Mouse (Mus musculus) embryonic facial prominence, embryonic 13.5 days (tissue): ENCODE results near the gene 1700013F07Rik. TPM values are rescaled to one million over a fixed set of nuclear protein-coding genes. Genes with fewer than 3 reads are reported as not detected.
"Not testable (repeated sequence)": the region's sequence is repeated elsewhere in the genome, so short reads cannot be mapped to it uniquely, and the experiment has no call there.

ENCODE experiments used
- ATAC-seq: fragments of 200-750 bp; cut with Nextera tagmentation; 2 replicates; pipeline ENCODE4 v1.8.0; 2017; ENCODE audit warnings: low read depth; ENCODE audit not compliant: insufficient number of reproducible peaks, insufficient read depth, low FRiP score, low TSS enrichment
- H3K27ac ChIP-seq: fragments of 300-500 bp; sonication (generic); 2 replicates; pipeline ENCODE4 v1.5.1; 2015; ENCODE audit warnings: moderate library complexity, mild to moderate bottlenecking, inconsistent platforms
- H3K27me3 ChIP-seq: fragments of 300-500 bp; sonication (generic); 2 replicates; pipeline ENCODE4 v1.6.1; 2015; ENCODE audit warnings: mild to moderate bottlenecking, inconsistent platforms
- H3K36me3 ChIP-seq: fragments of 300-500 bp; sonication (generic); 2 replicates; pipeline ENCODE4 v1.6.1; 2015; ENCODE audit warnings: mild to moderate bottlenecking, inconsistent platforms
- H3K4me1 ChIP-seq: fragments of 300-500 bp; sonication (generic); 2 replicates; pipeline ENCODE4 v1.6.1; 2015; ENCODE audit warnings: inconsistent platforms
- H3K4me2 ChIP-seq: fragments of 300-500 bp; sonication (generic); 2 replicates; pipeline ENCODE4 v1.6.1; 2015; ENCODE audit warnings: moderate library complexity, mild to moderate bottlenecking, inconsistent platforms
- H3K4me3 ChIP-seq: fragments of 300-500 bp; sonication (generic); 2 replicates; pipeline ENCODE4 v1.5.1; 2015; ENCODE audit warnings: mild to moderate bottlenecking, inconsistent platforms
- H3K9ac ChIP-seq: fragments of 300-500 bp; sonication (generic); 2 replicates; pipeline ENCODE4 v1.6.1; 2015; ENCODE audit warnings: mild to moderate bottlenecking, inconsistent platforms
- H3K9me3 ChIP-seq: fragments of 300-500 bp; sonication (generic); 2 replicates; pipeline ENCODE4 v1.6.1; 2016; ENCODE audit warnings: inconsistent platforms
- WGBS: fragments of 180-500 bp; shearing (Covaris S2); methylation state at CpG from one replicate; pipeline ENCODE4 v1.1.7; 2015; ENCODE audit warnings: mixed read lengths; 5-methylcytosine and 5-hydroxymethylcytosine counted together
- polyA plus RNA-seq: library from polyadenylated mRNA; unstranded; fragments of >200 nt; fragmentation: Nextera tagmentation; extraction: Ambion mirVana; gene quantifications from 2 replicates; pipeline ENCODE4 v1.2.1, GENCODE M21; 2015

The 1700013F07Rik gene
- polyA plus RNA-seq, 1 experiment from 2014 or later: not detected

- Histone ChIP-seq H3K27me3 (no peaks in the 10 kb centered on the region), H3K9ac (peak overlapping the region; percentile 96), H3K4me2 (peak overlapping the region; percentile 69), H3K9me3 (no peaks in the 10 kb centered on the region), H3K36me3 (peaks cover 26% of the 10 kb centered on the region), H3K4me3 (peak overlapping the region; percentile 83), H3K4me1 (no peaks in the 10 kb centered on the region; the same call in 1 of the 2 replicates), H3K27ac (peak overlapping the region; percentile 92)
- WGBS: 14% methylated on average over 22 of the region's 22 CpGs
- ATAC-seq: peak; percentile 95
These were observed 20.8 kb downstream of the 1700013F07Rik start for GRCm38 (mm10) chr3:108554587-108555312.

- Histone ChIP-seq H3K27me3 (no peaks in the 10 kb centered on the region), H3K36me3 (peaks cover 31% of the 10 kb centered on the region), H3K4me3 (no peak overlapping the region), H3K9ac (no peak overlapping the region), H3K4me1 (peaks cover 16% of the 10 kb centered on the region), H3K9me3 (no peaks in the 10 kb centered on the region), H3K4me2 (no peak overlapping the region), H3K27ac (no peak overlapping the region)
- WGBS: 96% methylated on average over 4 of the region's 4 CpGs
- ATAC-seq: no peak
These were observed 23.9 kb downstream of the 1700013F07Rik start for GRCm38 (mm10) chr3:108557888-108558287.

DNA sequence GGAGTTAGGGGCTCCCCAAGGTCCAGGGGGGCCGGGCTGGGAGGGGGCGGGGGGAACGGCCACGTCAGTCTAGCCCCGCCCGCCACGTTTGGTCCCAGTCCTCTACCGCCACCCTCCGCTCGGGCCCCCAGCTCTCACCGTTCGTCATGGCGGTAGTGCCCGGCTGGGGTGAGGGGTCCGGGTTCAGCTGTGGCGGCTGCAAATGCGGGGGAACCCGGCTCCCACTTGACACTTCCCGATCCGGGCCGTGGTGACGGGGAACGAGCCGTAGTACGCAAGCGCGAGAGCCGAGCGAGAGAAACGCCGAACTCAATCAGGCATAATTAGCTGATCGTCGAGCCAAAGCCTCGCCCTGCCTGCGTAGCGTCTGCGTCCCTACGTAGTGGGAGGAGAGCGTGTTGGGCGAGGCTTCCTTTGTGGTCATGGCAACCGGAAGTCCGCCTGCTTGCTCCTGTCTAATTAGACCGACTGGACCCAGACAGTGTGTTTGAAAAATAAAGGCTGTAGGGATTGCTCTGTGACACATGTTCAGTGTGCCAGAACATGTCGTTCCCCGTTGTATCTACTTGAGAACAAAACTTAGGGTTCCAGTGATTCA is 28.3 kb downstream of the 1700013F07Rik start, which contains the start of gene Tmem167b:
Tmem167b (minus strand) TSS at position 334 of the 598 bp plus-strand sequence.
- under 1% methylated on average over 45 of the region's 45 CpGs for WGBS
- peak within 1 kb of the TSS; percentile 91 for H3K4me2 ChIP-seq
- H3K4me1 ChIP-seq: peaks cover 19% of the 10 kb centered on the region
- peaks cover 27% of the 10 kb centered on the region for H3K36me3 ChIP-seq
- H3K27ac ChIP-seq: peak within 1 kb of the TSS; percentile 94
- ATAC-seq: peak; percentile 95
- no peaks in the 10 kb centered on the region for H3K27me3 ChIP-seq
- H3K4me3 ChIP-seq: peak within 1 kb of the TSS; percentile 80
- no peaks in the 10 kb centered on the region for H3K9me3 ChIP-seq
- peak within 1 kb of the TSS; percentile 87 for H3K9ac ChIP-seq

- 4% methylated on average over 15 of the region's 15 CpGs for WGBS
- Histone ChIP-seq H3K4me2 (peak overlapping the region; percentile 91), H3K36me3 (peaks cover 23% of the 10 kb centered on the region), H3K9me3 (no peaks in the 10 kb centered on the region), H3K9ac (peak overlapping the region; percentile 87), H3K4me3 (peak overlapping the region; percentile 80), H3K4me1 (peaks cover 21% of the 10 kb centered on the region), H3K27ac (peak overlapping the region; percentile 94), H3K27me3 (no peaks in the 10 kb centered on the region)
- ATAC-seq: no peak
These were observed 28.9 kb downstream of the 1700013F07Rik start for GRCm38 (mm10) chr3:108562777-108563271.

- peak overlapping the region; percentile 87 for H3K9ac ChIP-seq
- 7% methylated on average over 4 of the region's 4 CpGs for WGBS
- ATAC-seq: no peak
These were observed 29.4 kb downstream of the 1700013F07Rik start for GRCm38 (mm10) chr3:108563309-108563708.

GRCm38 (mm10) chr3:108567990-108568877 is 34.3 kb downstream of the 1700013F07Rik start:
- peak overlapping the region; percentile 60 for H3K27ac ChIP-seq
- no peaks in the 10 kb centered on the region for H3K27me3 ChIP-seq
- no peak overlapping the region for H3K4me3 ChIP-seq
- no peak overlapping the region for H3K4me2 ChIP-seq
- H3K36me3 ChIP-seq: no peaks in the 10 kb centered on the region
- 22% methylated on average over 15 of the region's 15 CpGs for WGBS
- ATAC-seq: no peak
- 0 out of 2 replicates have a peak overlapping the region, but pooled peaks have one; percentile 6 for H3K9ac ChIP-seq
- H3K9me3 ChIP-seq: no peaks in the 10 kb centered on the region
- peaks cover 16% of the 10 kb centered on the region for H3K4me1 ChIP-seq

More at GRCm38 (mm10) chr3:108563309-108563708, 29.4 kb downstream of the 1700013F07Rik start:
- peak overlapping the region; percentile 94 for H3K27ac ChIP-seq
- no peaks in the 10 kb centered on the region for H3K27me3 ChIP-seq
- H3K4me2 ChIP-seq: peak overlapping the region; percentile 91
- H3K4me3 ChIP-seq: peak overlapping the region; percentile 80
- H3K4me1 ChIP-seq: peaks cover 24% of the 10 kb centered on the region
- H3K36me3 ChIP-seq: peaks cover 18% of the 10 kb centered on the region
- H3K9me3 ChIP-seq: no peaks in the 10 kb centered on the region

DNA sequence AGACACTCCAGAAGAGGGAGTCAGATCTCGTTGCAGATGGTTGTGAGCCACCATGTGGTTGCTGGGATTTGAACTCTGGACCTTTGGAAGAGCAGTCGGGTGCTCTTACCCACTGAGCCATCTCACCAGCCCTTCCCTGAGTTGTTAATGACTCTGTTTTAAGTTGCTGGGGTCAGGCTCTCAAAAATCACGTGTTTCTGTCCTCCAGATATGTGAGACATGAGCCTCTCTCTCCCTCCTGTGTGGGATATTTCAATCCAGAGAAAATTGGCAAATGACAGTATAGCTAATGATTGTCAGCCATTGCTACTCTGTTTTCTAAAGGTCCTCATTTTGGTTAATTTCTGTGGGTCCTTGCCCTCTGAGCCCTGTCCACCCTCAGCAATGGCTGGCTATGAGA is 35.7 kb downstream of the 1700013F07Rik start:
- 65% methylated on average over 3 of the region's 3 CpGs for WGBS
- not testable (repeated sequence) for ATAC-seq

GRCm38 (mm10) chr3:108570813-108571212 is 36.9 kb downstream of the 1700013F07Rik start:
- Histone ChIP-seq H3K4me1 (peaks cover 23% of the 10 kb centered on the region), H3K36me3 (no peaks in the 10 kb centered on the region), H3K4me3 (peak overlapping the region; percentile 70; the same call in 1 of the 2 replicates), H3K4me2 (peak overlapping the region; percentile 70), H3K27me3 (no peaks in the 10 kb centered on the region), H3K9me3 (no peaks in the 10 kb centered on the region), H3K9ac (no peak overlapping the region), H3K27ac (no peak overlapping the region)
- WGBS: 87% methylated on average over 14 of the region's 14 CpGs
- ATAC-seq: no peak

More for the DNA sequence above, 35.7 kb downstream of the 1700013F07Rik start:
- H3K9ac ChIP-seq, H3K27ac ChIP-seq, H3K4me2 ChIP-seq, H3K4me3 ChIP-seq, H3K36me3 ChIP-seq, H3K27me3 ChIP-seq, H3K9me3 ChIP-seq: not testable (repeated sequence)
- H3K4me1 ChIP-seq: peaks cover 23% of the 10 kb centered on the region

- H3K27ac ChIP-seq: peak within 1 kb of the TSS; percentile 73
These were observed 37.7 kb downstream of the 1700013F07Rik start, which contains the start of gene Taf13 for GRCm38 (mm10) chr3:108571443-108572294. Gene Taf13, plus strand, starts transcription at chr3:108571698.

DNA sequence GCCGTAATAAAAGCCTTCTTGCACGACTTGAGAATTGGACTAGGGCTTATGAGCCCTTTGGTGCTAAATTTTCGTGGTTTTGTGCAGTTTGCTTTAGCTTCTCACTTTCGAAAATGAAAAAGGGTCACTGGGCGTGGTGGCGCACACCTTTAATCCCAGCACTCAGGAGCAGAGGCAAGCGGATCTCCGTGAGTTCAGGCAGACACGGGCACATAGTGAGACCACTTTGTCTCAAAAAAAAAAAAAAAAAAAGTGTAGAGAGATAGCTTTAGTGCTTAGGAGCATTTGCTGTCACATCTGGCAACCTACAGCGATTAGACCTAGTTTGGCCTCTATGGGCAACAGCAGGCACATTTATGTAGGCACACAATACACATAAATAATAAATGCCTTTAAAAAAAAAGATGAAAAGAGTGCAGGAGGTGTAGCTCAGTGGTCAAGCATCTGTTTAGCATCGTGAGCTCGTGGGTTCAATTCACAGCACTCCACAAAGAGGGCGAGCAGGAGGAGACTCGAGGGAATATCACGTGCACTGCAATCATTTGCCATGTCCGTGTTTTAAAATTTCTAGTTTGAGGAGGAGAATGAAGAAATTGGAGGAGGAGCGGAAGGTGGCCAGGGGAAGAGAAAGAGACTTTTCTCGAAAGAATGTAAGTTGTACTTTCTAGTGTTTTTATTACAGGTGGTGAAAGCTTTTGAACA is 38.5 kb downstream of the 1700013F07Rik start:
- Histone ChIP-seq H3K9me3 (no peaks in the 10 kb centered on the region), H3K27me3 (no peaks in the 10 kb centered on the region), H3K27ac (no peak overlapping the region), H3K4me3 (peak overlapping the region; percentile 70), H3K4me1 (peaks cover 23% of the 10 kb centered on the region), H3K9ac (peak overlapping the region; percentile 84), H3K4me2 (peak overlapping the region; percentile 70), H3K36me3 (0 out of 2 replicates have a peak, but pooled peaks cover 3% of the 10 kb centered on the region)
- 44% methylated on average over 18 of the region's 18 CpGs for WGBS
- ATAC-seq: no peak

More at GRCm38 (mm10) chr3:108571443-108572294, 37.7 kb downstream of the 1700013F07Rik start, which contains the start of gene Taf13:
- H3K27me3 ChIP-seq: no peaks in the 10 kb centered on the region
- no peaks in the 10 kb centered on the region for H3K9me3 ChIP-seq
- H3K36me3 ChIP-seq: no peaks in the 10 kb centered on the region
- H3K9ac ChIP-seq: peak within 1 kb of the TSS; percentile 84
- peak; percentile 96 for ATAC-seq
- H3K4me2 ChIP-seq: peak within 1 kb of the TSS; percentile 70
- peaks cover 23% of the 10 kb centered on the region for H3K4me1 ChIP-seq
- WGBS: 1% methylated on average over 42 of the region's 42 CpGs
- peak within 1 kb of the TSS; percentile 70 for H3K4me3 ChIP-seq
